In the genomic region with DNA sequence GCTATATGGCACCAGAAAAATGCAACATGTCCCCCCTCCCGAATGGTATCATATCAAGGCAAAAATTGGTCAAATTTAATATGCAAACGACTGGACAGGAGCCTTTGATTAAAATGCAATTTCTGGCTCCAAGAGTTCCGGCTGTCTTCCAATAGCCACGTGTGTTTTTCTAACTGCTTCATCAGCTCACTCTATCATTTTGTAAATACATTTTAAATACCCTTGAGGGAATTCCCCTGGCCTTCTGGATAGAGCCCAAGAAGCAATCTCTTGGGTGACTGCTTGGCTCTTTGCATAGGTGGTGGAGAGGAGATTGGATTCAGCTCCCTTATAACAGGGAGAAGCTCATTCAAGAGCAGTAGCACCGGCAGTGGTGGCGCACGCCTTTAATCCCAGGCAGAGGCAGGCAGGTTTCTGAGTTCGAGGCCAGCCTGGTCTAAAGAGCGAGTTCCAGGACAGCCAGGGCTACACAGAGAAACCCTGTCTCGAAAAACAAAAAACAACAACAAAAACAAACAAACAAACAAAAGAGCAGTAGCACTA, we compare ENCODE assay signal across 15 mouse cellular contexts.
"Had no signal": no experiment of that assay in that cellular context is flagged by ENCODE, and none has a peak within 500 bp of the region (broad histone marks: within the 10 kb centered on the region; RNA-seq: fewer than 3 reads in every experiment).

No protein-coding gene starts in this region.

- H3K27ac ChIP-seq: limb, embryonic 12.5 days; liver, embryonic 13.5 days; macrophage; midbrain, embryonic 13.5 days; neural tube, embryonic 15.5 days had no signal

- DNase-seq: kidney, adult 8-10 months; kidney, postnatal 25 days; liver; liver, embryonic 13.5 days; liver, postnatal 0 days; right cerebral cortex, adult 18-20 months; right cerebral cortex, postnatal 25 days; thymus, adult 2 months; thymus, postnatal 25 days had no signal

- H3K4me2 ChIP-seq: limb, embryonic 12.5 days; liver, embryonic 13.5 days; midbrain, embryonic 13.5 days; neural tube, embryonic 15.5 days had no signal

- H3K9me3 ChIP-seq: limb, embryonic 12.5 days; liver, embryonic 13.5 days; megakaryocyte, embryonic 14.5 days; midbrain, embryonic 13.5 days; neural tube, embryonic 15.5 days had no signal

- H3K27me3 ChIP-seq: liver, embryonic 13.5 days; megakaryocyte, embryonic 14.5 days; midbrain, embryonic 13.5 days; neural tube, embryonic 15.5 days had no signal

- ATAC-seq: intestine, postnatal 0 days; liver, postnatal 0 days; midbrain, embryonic 13.5 days had no signal

- H3K4me3 ChIP-seq: limb, embryonic 12.5 days; liver, embryonic 13.5 days; megakaryocyte, embryonic 14.5 days; midbrain, embryonic 13.5 days; neural tube, embryonic 15.5 days had no signal

- H3K36me3 ChIP-seq: limb, embryonic 12.5 days; liver, embryonic 13.5 days; midbrain, embryonic 13.5 days; neural tube, embryonic 15.5 days had no signal

- H3K4me1 ChIP-seq: limb, embryonic 12.5 days; liver, embryonic 13.5 days; midbrain, embryonic 13.5 days; neural tube, embryonic 15.5 days had no signal

- H3K9ac ChIP-seq: limb, embryonic 12.5 days; liver, embryonic 13.5 days; liver, postnatal 0 days; midbrain, embryonic 13.5 days; neural tube, embryonic 15.5 days had no signal
